Mouse (Mus musculus) MEL (cell line): ENCODE data around the gene Zbtb49.

Experiments used
- BHLHE40 ChIP-seq: IDR thresholded peaks from 2 replicates; pipeline ENCODE4 v1.6.1; 2012; ENCODE audit warnings: low read depth, mild to moderate bottlenecking, inconsistent platforms, low read length, improper control_type of control experiment, borderline replicate concordance
- CTCF ChIP-seq, 3 experiments: IDR thresholded peaks in 2 of 3; conservative IDR thresholded peaks in 1 of 3; 2 replicates each; pipeline ENCODE4 v1.5.1; 2011 to 2012; ENCODE audit warnings: low read length in 3 of 3, low read depth in 2 of 3, mild to moderate bottlenecking in 2 of 3, improper control_type of control experiment in 1 of 3, inconsistent platforms in 1 of 3, mixed read lengths in 1 of 3, moderate library complexity in 1 of 3; ENCODE audit not compliant: control insufficient read depth in 1 of 3, insufficient read depth in 1 of 3, poor library complexity in 1 of 3, severe bottlenecking in 1 of 3
- ELF1 ChIP-seq: IDR thresholded peaks from 2 replicates; pipeline ENCODE4 v1.6.1; 2014; ENCODE audit warnings: low read depth, mild to moderate bottlenecking, inconsistent platforms, low read length, improper control_type of control experiment, moderate library complexity
- EP300 ChIP-seq, 2 experiments: IDR thresholded peaks; 2 replicates each; pipeline ENCODE4 v1.6.1; 2011; ENCODE audit warnings: improper control_type of control experiment in 2 of 2, low read length in 2 of 2, low read depth in 1 of 2, mild to moderate bottlenecking in 1 of 2
- ETS1 ChIP-seq: IDR thresholded peaks from 2 replicates; pipeline ENCODE4 v1.6.1; 2012; ENCODE audit warnings: low read depth, mild to moderate bottlenecking, inconsistent platforms, low read length, improper control_type of control experiment, moderate library complexity
- GATA1 ChIP-seq: IDR thresholded peaks from 2 replicates; pipeline ENCODE4 v1.6.1; 2011; ENCODE audit warnings: low read depth, low read length, improper control_type of control experiment
- HCFC1 ChIP-seq: IDR thresholded peaks from 2 replicates; pipeline ENCODE4 v1.6.1; 2012; ENCODE audit warnings: low read depth, mild to moderate bottlenecking, inconsistent platforms, low read length, improper control_type of control experiment, moderate library complexity
- MAFK ChIP-seq: IDR thresholded peaks from 2 replicates; pipeline ENCODE4 v1.6.1; 2011; ENCODE audit warnings: low read depth, mild to moderate bottlenecking, low read length, improper control_type of control experiment, borderline replicate concordance
- POLR2A ChIP-seq, 2 experiments: IDR thresholded peaks; 2 replicates each; pipeline ENCODE4 v1.6.1; 2011 to 2012; ENCODE audit warnings: low read length in 2 of 2, mild to moderate bottlenecking in 2 of 2, control low read depth in 1 of 2, improper control_type of control experiment in 1 of 2, low read depth in 1 of 2, moderate library complexity in 1 of 2; ENCODE audit not compliant: control insufficient read depth in 1 of 2, insufficient read depth in 1 of 2, poor library complexity in 1 of 2
- RAD21 ChIP-seq: IDR thresholded peaks from 2 replicates; pipeline ENCODE4 v1.6.1; 2011; ENCODE audit warnings: mild to moderate bottlenecking, low read depth, low read length, improper control_type of control experiment
- RCOR1 ChIP-seq: IDR thresholded peaks from 2 replicates; pipeline ENCODE4 v1.6.1; 2012; ENCODE audit warnings: low read depth, mild to moderate bottlenecking, inconsistent platforms, low read length, improper control_type of control experiment
- TCF12 ChIP-seq: IDR thresholded peaks from 2 replicates; pipeline ENCODE4 v1.6.1; 2014; ENCODE audit warnings: low read depth, mild to moderate bottlenecking, inconsistent platforms, low read length, improper control_type of control experiment, moderate library complexity
- USF2 ChIP-seq, 2 experiments: IDR thresholded peaks; 2 replicates each; pipeline ENCODE4 v1.6.1; 2011 to 2012; ENCODE audit warnings: improper control_type of control experiment in 2 of 2, low read length in 2 of 2, borderline replicate concordance in 1 of 2, inconsistent platforms in 1 of 2, low read depth in 1 of 2, mild to moderate bottlenecking in 1 of 2; ENCODE audit not compliant: insufficient read depth in 1 of 2
- ZMIZ1 ChIP-seq: IDR thresholded peaks from 2 replicates; pipeline ENCODE4 v1.6.1; 2012; ENCODE audit warnings: low read depth, mild to moderate bottlenecking, inconsistent platforms, low read length, improper control_type of control experiment, moderate library complexity

DNA sequence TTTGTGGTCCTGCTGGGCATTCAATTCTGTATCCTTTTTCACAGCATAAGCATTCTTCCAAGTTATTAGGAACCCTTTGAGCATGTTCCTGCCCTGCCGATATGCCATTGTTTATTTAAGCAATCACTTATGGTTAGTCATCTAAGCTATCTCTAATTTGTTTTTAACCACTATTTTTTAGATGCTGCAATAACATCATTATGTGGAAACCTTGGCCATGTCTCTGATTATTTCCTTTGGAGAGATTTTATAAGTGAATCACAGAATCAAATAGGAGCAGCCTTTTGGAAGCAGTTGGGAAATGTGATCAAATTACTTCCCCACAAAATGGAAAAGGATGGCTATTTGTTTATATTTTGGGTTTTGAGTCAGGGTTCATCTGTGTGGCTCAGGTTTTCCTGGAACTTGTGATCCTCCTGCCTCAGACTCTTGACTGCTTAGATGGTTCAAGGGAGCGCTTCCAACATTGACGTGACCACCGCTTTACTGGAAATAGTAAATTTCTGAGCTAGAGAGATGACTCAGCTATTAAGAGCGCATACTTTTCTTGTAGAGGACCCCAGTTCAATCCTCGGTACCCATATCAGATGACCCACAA lies 35.5 kb downstream of the Zbtb49 start:
- TF ChIP-seq RAD21 (no peak), HCFC1 (no peak), EP300 (IDR thresholded peaks at IDR 0.05; ENCODE audit: low read depth in 1 of 2, low read length in 2 of 2) (no peak), CTCF (IDR thresholded peaks at IDR 0.05 in 2 of 3, conservative IDR thresholded peaks at IDR 0.05 in 1 of 3; ENCODE audit: control insufficient read depth in 1 of 3, insufficient read depth in 1 of 3, low read depth in 2 of 3, low read length in 3 of 3, poor library complexity in 1 of 3, severe bottlenecking in 1 of 3) (no peak), ELF1 (no peak), USF2 (IDR thresholded peaks at IDR 0.05; ENCODE audit: borderline replicate concordance in 1 of 2, insufficient read depth in 1 of 2, low read depth in 1 of 2, low read length in 2 of 2) (no peak), POLR2A (IDR thresholded peaks at IDR 0.05; ENCODE audit: control insufficient read depth in 1 of 2, insufficient read depth in 1 of 2, low read depth in 1 of 2, low read length in 2 of 2, poor library complexity in 1 of 2) (no peak), TCF12 (no peak), BHLHE40 (no peak), ZMIZ1 (no peak), MAFK (no peak), ETS1 (no peak), GATA1 (no peak), RCOR1 (no peak)
